Mouse (Mus musculus): ENCODE data around the gene Gm9125. TPM values are rescaled to one million over a fixed set of nuclear protein-coding genes. Genes with fewer than 3 reads are reported as not detected.
"Not testable (repeated sequence)": the region's sequence is repeated elsewhere in the genome, so short reads cannot be mapped to it uniquely, and the experiment has no call there.

Gm9125 gene
- polyA plus RNA-seq (2012; rRNA removed) (not detected in 2 replicates), polyA plus RNA-seq (2014; fragmentation: Nextera tagmentation; extraction: Ambion mirVana) (not detected in 2 replicates)

DNA sequence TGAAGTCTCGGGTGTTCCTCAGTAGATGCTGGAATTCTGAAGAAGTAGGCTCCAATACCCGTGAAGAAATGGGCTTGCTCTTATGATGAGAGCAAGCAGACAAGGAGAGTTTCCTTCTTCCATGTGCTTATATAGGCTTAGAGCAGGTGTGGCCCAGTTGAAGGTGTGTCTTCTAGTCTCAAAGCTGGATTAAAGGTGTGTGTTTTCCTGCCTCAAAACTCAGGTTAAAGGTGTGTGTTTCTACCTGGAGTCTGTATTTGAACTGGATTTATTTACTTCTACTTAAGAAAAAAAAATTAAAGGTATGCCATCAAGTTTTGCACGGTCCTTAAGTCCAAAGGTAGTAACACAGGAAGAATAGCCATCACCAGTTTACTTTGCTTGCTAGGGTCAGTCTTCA, at the start of gene Gm9125:
Gene Gm9125, minus strand, starts transcription at position 101 of the 400 bp plus-strand sequence.
- not testable (repeated sequence) for H3K9me3 ChIP-seq (ENCODE audit: control insufficient read depth, low read length); H3K4me2 ChIP-seq (replicated peaks; ENCODE audit: low read depth, low read length, severe bottlenecking); H3K27me3 ChIP-seq (ENCODE audit: control insufficient read depth, insufficient read depth, low read length); H3K4me3 ChIP-seq (replicated peaks; ENCODE audit: low read length); H3K4me1 ChIP-seq (ENCODE audit: control insufficient read depth, insufficient read depth, low read length); H3K27ac ChIP-seq (replicated peaks; ENCODE audit: low read depth, low read length); ATAC-seq (ENCODE audit: low FRiP score, low read depth); H3K36me3 ChIP-seq (ENCODE audit: control insufficient read depth, insufficient read depth, low read length); H3K9ac ChIP-seq (ENCODE audit: low read depth, low read length, severe bottlenecking); DNase-seq (ENCODE audit: low spot score)
- 78% methylated on average over 1 of the region's 3 CpGs for WGBS

DNA sequence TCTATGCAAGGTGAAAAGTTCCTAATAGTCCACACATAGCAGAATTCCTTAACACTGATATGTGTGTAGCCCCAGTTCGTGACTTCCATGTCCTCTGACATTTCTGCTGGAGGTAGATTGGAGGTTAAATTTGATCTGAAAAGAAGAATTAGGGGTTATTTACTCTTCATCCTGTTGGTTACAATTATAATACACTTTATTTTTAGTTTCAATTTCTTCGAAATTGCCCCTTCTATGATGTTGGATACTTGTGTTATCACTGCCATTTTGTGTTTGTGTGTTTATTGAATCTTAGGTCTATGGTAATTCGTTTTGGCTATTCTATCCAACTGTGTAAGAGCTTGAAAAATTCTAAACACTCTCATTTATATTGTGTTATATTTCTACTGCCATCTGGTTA, 17.9 kb upstream of the Gm9125 start, which contains the start of gene Gm10697:
Gene Gm10697, minus strand, starts transcription at position 101 of the 400 bp plus-strand sequence.
- H3K4me2 ChIP-seq (replicated peaks; ENCODE audit: low read depth, low read length, severe bottlenecking); H3K27ac ChIP-seq (replicated peaks; ENCODE audit: low read depth, low read length); ATAC-seq (ENCODE audit: low FRiP score, low read depth); H3K9ac ChIP-seq (ENCODE audit: low read depth, low read length, severe bottlenecking); DNase-seq (ENCODE audit: low spot score); H3K9me3 ChIP-seq (ENCODE audit: control insufficient read depth, low read length); H3K27me3 ChIP-seq (ENCODE audit: control insufficient read depth, insufficient read depth, low read length); H3K36me3 ChIP-seq (ENCODE audit: control insufficient read depth, insufficient read depth, low read length); H3K4me3 ChIP-seq (replicated peaks; ENCODE audit: low read length); H3K4me1 ChIP-seq (ENCODE audit: control insufficient read depth, insufficient read depth, low read length): not testable (repeated sequence)
- 80% methylated on average over 1 of the region's 3 CpGs for WGBS

DNA sequence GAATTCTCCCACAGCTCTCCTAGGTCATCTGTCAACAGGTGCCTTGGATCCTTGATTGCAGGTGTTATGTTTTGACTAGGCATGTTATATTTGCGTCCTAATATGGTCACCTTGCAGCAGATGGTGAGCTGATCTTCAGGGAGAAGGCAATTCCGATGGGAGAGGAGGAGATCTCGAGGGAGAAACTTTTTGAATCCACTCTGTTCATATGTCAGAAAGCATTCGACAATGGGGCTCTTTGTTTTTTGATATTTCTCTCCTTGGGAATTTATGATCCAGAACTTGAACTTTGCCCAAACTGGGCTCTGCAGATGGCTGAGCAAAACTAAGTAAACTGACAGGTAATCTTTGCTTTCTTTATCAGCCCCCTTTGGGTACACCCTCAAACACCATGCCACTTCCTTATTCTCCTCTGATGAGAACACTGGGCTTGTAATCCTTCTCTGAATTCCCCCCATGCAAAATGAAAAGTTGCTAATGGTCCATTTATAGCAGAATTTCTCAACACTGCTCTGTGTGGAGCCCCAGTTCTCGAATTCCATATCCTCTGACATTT, 5.0 kb downstream of the Gm9125 start:
- not testable (repeated sequence) for H3K4me2 ChIP-seq (replicated peaks; ENCODE audit: low read depth, low read length, severe bottlenecking); H3K27ac ChIP-seq (replicated peaks; ENCODE audit: low read depth, low read length); H3K9ac ChIP-seq (ENCODE audit: low read depth, low read length, severe bottlenecking); H3K9me3 ChIP-seq (ENCODE audit: control insufficient read depth, low read length); H3K27me3 ChIP-seq (ENCODE audit: control insufficient read depth, insufficient read depth, low read length); H3K36me3 ChIP-seq (ENCODE audit: control insufficient read depth, insufficient read depth, low read length); ATAC-seq (ENCODE audit: low FRiP score, low read depth); DNase-seq (ENCODE audit: low spot score); H3K4me1 ChIP-seq (ENCODE audit: control insufficient read depth, insufficient read depth, low read length); H3K4me3 ChIP-seq (replicated peaks; ENCODE audit: low read length)
- WGBS: no CpG with 5 or more reads among the region's 5 CpGs

DNA sequence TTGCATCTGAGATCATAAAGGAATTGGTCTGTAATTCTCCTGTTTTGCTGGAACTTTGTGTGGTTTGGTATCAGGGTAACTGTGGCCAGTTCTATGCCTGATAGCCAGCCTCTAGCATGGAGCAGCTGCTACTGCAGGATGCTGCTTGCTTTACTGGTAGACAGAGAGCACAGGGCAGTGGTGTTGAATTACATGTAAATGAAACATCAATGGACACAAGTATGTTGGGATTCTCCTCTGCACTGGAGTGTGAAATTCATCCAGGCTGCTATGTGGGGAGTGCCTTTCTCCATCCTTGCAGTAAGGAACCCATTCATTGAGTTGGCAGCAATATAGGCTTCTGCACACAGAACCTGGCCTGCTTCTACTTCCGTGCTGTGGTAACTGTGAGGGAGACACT, 16.4 kb downstream of the Gm9125 start:
- not testable (repeated sequence) for H3K9me3 ChIP-seq (ENCODE audit: control insufficient read depth, low read length); H3K27me3 ChIP-seq (ENCODE audit: control insufficient read depth, insufficient read depth, low read length); H3K4me2 ChIP-seq (replicated peaks; ENCODE audit: low read depth, low read length, severe bottlenecking); H3K36me3 ChIP-seq (ENCODE audit: control insufficient read depth, insufficient read depth, low read length); DNase-seq (ENCODE audit: low spot score); ATAC-seq (ENCODE audit: low FRiP score, low read depth); H3K27ac ChIP-seq (replicated peaks; ENCODE audit: low read depth, low read length); H3K4me1 ChIP-seq (ENCODE audit: control insufficient read depth, insufficient read depth, low read length); H3K9ac ChIP-seq (ENCODE audit: low read depth, low read length, severe bottlenecking); H3K4me3 ChIP-seq (replicated peaks; ENCODE audit: low read length)
- 87% methylated on average over 1 of the region's 1 CpGs for WGBS

DNA sequence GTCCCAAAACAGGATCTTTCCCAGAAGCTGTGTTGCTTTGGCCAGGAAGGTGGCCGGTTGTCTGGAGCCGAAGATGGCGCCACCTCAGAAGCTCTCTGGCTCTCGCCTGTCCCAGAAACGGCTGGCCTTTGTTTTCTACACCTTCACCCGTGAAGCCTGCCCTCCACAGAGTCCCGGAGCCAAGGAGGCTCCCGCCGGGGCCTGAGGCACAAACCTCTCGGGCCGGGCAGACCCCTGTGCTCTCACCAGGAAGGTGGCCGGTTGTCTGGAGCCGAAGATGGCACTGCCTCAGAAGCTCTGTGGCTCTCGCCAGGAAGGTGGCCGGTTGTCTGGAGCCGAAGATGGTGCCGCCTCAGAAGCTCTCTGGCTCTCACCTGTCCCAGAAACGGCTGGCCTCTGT, 20.3 kb downstream of the Gm9125 start:
- not testable (repeated sequence) for DNase-seq (ENCODE audit: low spot score); H3K9me3 ChIP-seq (ENCODE audit: control insufficient read depth, low read length)

More for the DNA sequence above, 20.3 kb downstream of the Gm9125 start:
- not testable (repeated sequence) for H3K9ac ChIP-seq (ENCODE audit: low read depth, low read length, severe bottlenecking); H3K4me1 ChIP-seq (ENCODE audit: control insufficient read depth, insufficient read depth, low read length); H3K36me3 ChIP-seq (ENCODE audit: control insufficient read depth, insufficient read depth, low read length); H3K27ac ChIP-seq (replicated peaks; ENCODE audit: low read depth, low read length); ATAC-seq (ENCODE audit: low FRiP score, low read depth); H3K4me3 ChIP-seq (replicated peaks; ENCODE audit: low read length); H3K27me3 ChIP-seq (ENCODE audit: control insufficient read depth, insufficient read depth, low read length); H3K4me2 ChIP-seq (replicated peaks; ENCODE audit: low read depth, low read length, severe bottlenecking)
- 86% methylated on average over 11 of the region's 18 CpGs for WGBS

Other genes starting within 250 kb of the Gm9125 start
- gene Tdpoz3, start 228.9 kb downstream of the Gm9125 start, polyA plus RNA-seq (2012; rRNA removed): not detected in 2 replicates
- not detected in 2 replicates for gene Tdpoz3, start 228.9 kb downstream of the Gm9125 start, polyA plus RNA-seq (2014; fragmentation: Nextera tagmentation; extraction: Ambion mirVana)
- not detected in 2 replicates for gene Gm9117, start 111.3 kb downstream of the Gm9125 start, polyA plus RNA-seq (2012; rRNA removed)
- gene Gm9117, start 111.3 kb downstream of the Gm9125 start, polyA plus RNA-seq (2014; fragmentation: Nextera tagmentation; extraction: Ambion mirVana): not detected in 2 replicates
- not detected in 2 replicates for gene Tdpoz5, start 93.6 kb downstream of the Gm9125 start, polyA plus RNA-seq (2012; rRNA removed)
- not detected in 2 replicates for gene Tdpoz5, start 93.6 kb downstream of the Gm9125 start, polyA plus RNA-seq (2014; fragmentation: Nextera tagmentation; extraction: Ambion mirVana)
- gene Gm10697, start 17.8 kb upstream of the Gm9125 start, polyA plus RNA-seq (2012; rRNA removed): not detected in 2 replicates
- gene Gm10697, start 17.8 kb upstream of the Gm9125 start, polyA plus RNA-seq (2014; fragmentation: Nextera tagmentation; extraction: Ambion mirVana): not detected in 2 replicates
- not detected in 2 replicates for gene Gm10696, start 123.3 kb upstream of the Gm9125 start, polyA plus RNA-seq (2012; rRNA removed)
- gene Gm10696, start 123.3 kb upstream of the Gm9125 start, polyA plus RNA-seq (2014; fragmentation: Nextera tagmentation; extraction: Ambion mirVana): not detected in 2 replicates
- gene Gm5286, start 141.8 kb upstream of the Gm9125 start, polyA plus RNA-seq (2012; rRNA removed): not detected in 2 replicates
- not detected in 2 replicates for gene Gm5286, start 141.8 kb upstream of the Gm9125 start, polyA plus RNA-seq (2014; fragmentation: Nextera tagmentation; extraction: Ambion mirVana)
- gene Gm4778, start 209.2 kb upstream of the Gm9125 start, polyA plus RNA-seq (2012; rRNA removed): not detected in 2 replicates
- gene Gm4778, start 209.2 kb upstream of the Gm9125 start, polyA plus RNA-seq (2014; fragmentation: Nextera tagmentation; extraction: Ambion mirVana): not detected in 2 replicates